Mouse (Mus musculus) stomach, postnatal 0 days (tissue): ENCODE results near the gene Polr3h.

Experiments
- CTCF ChIP-seq: IDR thresholded peaks from 2 replicates; pipeline ENCODE4 v1.5.1; 2016; ENCODE audit warnings: antibody characterized with exemption, low read depth, mild to moderate bottlenecking, moderate library complexity
- EP300 ChIP-seq: optimal IDR thresholded peaks from 2 replicates; pipeline ENCODE3; 2016; ENCODE audit warnings: antibody characterized with exemption

DNA sequence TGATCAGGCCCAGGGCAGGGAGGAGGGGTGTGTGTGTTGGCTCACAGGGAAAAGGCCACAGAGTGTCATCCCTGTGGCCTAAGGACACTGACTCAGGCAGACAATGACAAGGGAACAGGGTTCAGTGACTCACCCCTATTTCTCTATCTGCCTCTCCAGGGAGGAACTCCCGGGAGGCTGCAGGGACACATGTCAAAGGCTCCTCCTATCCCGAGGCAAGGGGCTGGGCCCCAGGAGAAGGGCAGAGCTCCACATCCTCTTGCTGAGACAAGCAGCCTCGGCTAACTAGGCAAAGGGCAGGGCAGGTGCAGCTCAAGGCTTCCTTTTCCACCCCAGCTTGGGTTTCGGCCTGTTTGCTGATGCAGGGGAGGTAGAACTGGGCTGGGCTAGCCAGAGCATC is 80.3 kb downstream of the Polr3h start:
- TF ChIP-seq CTCF: no peak
- TF ChIP-seq EP300: no peak
